Mouse (Mus musculus) erythroid progenitor cell, adult 5-6 weeks (primary cell): ENCODE measurements at regions not wholly inside any gene's neighbourhood (a gene's known extent, or its start where the extent isn't known, plus 50 kb on each side); places are given as distances from the start of the nearest gene placed in this dataset.

ENCODE experiments used
- ATAC-seq: replicated peaks from 2 replicates; pipeline ENCODE4 v1.8.0; 2016; ENCODE audit warnings: moderate number of reproducible peaks, mild to moderate bottlenecking, moderate TSS enrichment, inconsistent platforms; ENCODE audit not compliant: poor library complexity, low FRiP score, severe bottlenecking

DNA sequence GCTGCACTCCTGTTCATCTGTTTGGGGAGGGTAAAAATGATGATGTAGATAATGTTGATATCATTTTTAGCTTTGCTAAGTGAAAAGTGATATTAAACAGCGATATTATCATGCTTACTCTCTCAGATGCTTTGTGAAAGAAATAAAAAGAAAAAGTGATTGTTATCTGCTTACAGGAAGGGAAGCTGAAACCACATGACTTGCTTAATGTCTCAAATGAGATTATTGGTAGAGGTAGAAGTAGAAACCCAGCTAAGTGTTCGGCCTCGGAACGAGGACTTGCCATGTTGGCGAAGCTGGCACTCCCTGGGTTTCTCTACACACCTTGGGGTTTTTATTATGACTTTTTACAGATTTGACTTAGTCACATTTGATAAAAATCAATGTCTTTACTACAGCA is 200.1 kb upstream of the Tank start:
- no peak for ATAC-seq

DNA sequence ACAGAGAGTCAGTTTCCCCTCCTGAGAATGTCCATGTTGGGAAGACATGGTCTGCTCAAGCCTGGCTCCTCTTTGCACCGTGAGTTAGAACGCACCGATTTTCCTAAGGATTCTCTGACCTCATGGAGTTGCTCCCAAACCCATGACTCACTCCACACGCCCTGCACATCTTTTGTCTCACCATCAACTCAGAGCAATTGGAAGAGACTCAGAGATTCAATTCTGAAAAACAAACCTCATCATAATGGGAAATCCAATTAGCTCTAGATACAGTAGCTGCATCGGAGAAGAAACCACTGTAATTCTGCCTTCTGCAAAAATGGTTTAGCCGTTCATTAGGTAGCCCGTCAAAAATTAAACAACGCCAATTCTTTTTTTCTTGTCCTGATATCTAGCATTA is 200.6 kb upstream of the Tank start:
- ATAC-seq, result no peak

DNA sequence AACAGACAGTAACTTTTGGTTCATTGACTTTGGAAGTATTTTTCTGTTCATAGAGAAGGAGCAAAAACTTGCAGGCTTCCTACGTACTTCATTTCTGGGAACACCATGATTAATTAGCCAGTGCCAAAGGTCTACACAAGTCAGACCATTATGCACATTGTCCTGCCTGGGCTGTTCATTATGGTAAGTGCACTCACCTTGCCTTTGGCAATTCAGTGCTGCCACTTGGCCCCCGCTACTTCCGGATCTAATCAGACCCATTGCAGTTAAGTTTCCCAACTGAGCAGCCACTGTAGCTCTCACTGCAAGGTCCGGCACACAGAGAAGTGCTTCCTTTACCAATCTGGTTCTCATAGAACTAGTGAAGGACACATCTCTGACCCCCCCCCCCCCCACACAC is 215.8 kb upstream of the Tank start:
- no peak for ATAC-seq

DNA sequence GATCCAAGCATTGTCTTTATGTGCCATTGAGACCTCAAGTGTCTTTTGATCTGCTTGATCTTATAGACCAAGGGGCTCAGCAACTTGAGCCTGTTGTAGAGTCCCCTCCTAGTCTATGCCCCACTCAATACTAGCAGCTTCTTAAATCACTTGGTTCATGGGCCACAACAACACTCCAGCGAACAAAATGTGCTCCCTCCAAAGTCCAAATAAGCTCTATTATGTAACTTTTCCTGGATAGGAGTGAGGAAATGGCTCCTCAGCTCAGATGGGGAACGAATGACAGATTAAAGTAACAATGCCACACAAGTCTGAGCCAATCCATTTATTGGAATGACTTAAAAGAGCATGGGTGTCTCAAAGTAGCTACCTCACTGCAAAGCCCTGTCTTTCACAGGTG is 217.0 kb upstream of the Tank start:
- ATAC-seq, result no peak

DNA sequence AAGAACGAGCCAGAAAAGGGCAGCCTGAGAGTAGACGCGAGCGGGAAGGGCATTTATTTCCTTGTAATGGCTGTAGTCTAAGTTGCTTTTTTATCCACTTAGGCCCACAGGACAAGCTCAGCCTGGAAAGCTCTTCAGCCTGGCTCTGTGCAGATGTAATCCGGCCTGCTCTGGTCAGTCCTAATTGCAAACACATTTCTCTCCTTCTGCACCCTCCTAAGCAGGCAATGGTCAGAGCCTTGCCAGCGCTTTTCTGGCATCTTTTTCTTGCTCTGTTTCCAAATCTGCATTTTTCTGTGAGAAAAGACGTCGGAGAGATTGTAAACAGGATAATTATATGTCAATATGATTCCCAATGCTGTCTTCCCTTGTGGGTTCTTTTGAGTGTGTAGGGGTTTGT is 224.3 kb upstream of the Tank start:
- ATAC-seq, result no peak

DNA sequence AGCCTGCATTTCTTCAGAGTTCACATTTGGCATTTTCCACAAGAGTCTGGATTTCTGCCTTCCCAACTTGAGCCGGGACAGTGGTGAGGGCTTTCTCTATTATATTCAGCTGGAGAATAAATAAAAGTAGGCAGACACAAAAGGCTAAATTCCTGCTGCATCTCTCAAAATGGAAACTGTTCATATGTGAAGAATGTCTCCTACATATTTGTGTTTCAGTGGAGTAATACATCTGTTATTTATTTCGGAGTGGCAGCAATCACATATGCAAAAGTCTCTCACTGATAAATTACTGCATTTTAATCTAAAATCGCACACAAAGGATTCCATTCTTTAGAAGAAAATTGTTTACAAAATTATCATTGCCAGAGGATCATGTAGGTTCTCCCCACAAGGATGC is 230.9 kb upstream of the Tank start:
- ATAC-seq, result no peak

DNA sequence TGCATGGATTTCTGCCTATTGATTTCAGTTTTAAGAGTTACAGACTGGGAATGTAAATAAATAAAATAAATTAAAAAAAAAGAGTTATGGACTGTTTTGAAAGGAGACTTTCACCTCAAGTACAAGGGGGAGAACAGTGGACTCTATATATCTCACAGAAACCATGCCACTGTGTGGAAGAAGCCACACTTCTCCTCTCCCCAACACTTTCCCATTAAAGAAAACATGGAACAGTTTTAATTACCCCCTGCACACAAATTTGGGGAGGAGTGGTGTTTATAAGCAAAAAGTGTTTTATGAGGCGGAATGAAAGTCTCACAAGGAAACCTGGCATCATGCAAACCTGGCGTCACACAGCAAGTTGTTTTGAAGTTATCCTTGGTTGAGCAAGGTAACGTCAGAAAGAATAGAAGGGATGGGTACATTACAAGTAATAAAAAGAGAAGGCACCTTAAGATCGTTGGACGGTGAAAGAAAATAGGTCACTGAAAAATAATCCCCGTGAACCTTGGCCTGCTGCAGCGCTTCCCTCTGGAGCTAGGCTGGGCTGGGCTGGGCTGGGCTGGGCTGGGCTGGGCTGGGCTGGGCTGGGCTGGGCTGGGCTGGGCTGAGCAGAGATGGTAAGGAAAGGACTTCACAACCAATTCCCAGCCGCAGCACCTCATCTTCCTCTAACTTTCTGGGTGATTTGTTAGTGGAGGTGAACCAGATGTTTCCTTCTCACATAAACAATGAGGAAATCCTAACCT is 232.2 kb upstream of the Tank start:
- ATAC-seq, result no peak

DNA sequence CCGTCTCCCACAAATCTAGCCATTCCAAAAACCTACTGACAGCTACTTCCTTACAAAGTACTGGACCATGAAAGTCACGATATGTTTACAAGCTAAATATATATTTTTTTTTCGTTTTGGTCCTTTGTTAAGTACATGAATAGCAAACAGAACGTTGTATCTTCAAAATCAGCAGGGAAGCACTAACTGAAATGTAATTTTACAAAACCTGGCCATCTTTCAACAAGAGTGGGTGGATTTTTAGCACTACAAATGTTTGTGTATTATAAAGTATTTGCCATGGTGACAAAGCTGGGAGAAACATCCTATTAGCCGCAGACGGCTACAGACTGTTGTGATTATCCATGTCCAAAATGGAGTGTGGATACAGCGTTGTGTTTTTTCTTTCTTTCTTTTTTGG is 233.1 kb upstream of the Tank start:
- no peak for ATAC-seq

DNA sequence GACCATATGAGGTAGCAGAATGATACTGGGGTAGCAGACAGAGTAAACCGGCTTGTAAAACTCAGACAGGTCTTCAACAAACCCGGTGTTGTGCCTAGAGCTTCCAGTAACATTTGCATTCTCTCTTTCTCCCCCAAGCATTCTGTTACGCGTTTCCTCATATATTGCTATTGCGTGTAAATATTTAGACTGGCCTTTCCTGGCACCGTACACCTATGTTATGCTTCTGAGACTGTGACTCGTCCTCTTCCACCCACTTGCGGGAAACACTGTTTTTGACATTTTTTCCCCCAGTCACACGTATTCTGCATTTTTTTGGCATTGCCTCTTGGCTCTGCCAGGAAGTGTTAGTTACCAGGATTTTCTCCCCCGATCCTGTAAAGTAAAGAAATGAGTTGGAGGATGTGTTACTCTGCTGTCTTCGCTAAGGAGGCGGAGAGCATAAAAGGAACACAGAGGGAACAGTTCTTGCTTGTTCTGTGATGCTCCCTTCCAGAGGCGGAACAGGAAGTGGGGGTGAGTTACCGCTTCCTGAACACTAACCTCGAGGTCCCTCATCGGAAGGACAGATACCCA is 233.7 kb upstream of the Tank start:
- no peak for ATAC-seq

DNA sequence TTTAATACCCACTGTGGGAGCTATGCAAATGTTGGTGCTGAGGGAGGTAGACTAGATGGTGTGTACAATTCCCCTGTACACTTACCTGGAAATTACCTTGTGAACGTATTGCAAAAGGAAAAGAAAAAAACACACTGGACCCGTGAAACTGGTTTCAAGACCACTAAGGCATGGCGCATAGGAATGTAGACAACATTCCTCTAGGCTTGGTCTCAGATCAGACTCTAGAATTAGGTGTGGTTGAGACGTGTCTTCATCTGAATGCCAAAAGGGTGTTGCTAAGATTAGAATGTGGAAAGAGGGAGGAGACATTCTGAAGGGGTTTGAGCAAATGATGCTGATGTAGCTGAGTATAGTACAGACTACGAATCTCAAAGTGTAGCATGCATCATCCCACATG is 237.1 kb upstream of the Tank start:
- no peak for ATAC-seq

DNA sequence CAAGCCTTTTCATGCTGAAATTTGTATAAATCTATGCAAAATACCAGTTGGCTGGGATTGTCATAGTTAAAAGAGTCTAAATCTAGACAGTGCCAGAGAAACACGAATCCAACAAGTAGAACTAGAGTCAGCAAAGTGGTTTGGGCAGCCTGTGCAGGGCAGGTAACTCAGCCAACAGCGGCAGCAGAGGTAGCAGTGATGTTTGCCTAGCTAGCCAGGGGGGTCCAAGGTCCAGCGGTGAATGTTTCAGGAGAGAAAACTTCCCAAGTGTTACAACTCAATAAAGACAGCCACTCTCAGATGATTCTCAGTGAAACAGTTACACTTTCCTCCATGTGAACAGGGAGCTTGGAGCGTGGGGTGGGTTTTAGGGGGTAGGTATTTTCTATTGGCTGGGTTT is 259.2 kb upstream of the Tank start:
- no peak for ATAC-seq

DNA sequence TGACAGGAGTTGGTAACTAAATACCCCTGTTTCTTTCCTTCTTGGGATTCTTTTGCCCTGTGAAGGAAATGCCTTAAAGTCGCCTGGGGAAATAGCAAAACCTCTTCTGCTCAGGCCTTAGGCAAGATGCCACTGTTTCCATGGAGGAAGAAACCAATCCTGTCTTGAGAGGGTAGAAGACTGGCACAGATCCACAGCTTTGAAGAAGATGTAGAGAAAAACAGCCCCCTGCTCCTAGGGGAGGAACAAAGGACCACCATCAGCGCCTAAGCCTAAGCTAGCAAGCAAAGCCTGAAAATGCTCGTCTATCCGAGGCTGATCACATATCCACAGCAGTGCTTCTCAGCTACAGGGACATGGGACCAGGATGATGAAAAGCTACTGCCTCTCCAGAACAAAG is 268.0 kb upstream of the Tank start:
- ATAC-seq, result no peak

DNA sequence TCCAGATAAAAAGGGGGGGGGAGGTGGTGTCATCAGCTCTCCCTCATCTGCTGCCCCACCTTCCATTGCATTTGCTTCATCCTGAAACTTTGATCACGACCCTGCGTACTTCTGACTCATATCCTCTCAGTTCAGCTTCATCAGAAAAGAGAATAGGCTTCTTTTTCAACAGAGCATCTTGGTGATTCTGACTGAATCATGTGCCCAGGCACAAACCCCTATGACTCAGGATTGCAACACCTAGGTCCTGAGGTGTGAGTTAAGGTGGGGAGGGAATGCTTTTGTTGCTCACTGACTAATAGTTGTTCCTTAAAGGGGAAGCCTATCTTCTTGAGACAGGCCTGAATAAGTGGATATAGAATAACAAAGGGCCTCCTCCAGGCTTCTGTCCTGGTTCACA is 269.2 kb upstream of the Tank start:
- ATAC-seq, result no peak

DNA sequence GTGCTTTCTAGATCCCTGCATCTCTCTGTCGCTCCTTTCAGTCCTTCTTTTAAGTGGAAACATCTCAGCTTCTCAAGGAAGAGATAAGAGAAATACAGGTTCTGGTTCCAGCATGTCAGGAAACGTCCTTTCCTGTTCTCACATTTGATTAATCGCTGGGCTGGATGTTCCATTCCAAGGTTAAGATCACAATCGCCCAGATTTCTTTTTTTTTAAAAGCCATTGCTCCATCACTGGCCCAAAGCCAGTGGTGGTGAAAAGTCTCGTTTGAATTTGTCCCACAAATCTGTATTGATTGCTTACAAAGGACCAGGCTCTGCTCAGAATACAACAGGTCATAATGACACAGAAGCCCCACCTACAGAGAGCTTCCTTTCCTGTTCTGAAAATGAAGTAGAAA is 281.2 kb upstream of the Tank start:
- ATAC-seq, result no peak

DNA sequence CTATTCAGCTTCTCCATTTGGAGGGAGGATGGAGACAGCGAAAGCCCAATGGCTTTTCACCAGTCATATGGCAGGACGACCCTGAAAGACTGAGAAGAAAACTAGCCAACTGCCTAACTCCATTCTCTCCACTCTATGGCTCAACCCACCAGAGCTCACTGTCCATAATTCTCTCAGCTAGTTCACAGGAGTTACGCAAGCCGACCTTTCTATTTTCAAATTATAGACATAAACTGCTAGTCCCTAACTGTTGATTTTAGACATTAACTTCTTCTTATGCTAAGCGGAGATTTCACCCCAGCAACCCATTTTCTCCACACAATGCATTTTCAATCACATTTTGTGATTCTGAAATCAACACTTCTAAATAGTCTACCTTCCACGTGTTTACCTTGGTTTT is 281.8 kb upstream of the Tank start:
- no peak for ATAC-seq

DNA sequence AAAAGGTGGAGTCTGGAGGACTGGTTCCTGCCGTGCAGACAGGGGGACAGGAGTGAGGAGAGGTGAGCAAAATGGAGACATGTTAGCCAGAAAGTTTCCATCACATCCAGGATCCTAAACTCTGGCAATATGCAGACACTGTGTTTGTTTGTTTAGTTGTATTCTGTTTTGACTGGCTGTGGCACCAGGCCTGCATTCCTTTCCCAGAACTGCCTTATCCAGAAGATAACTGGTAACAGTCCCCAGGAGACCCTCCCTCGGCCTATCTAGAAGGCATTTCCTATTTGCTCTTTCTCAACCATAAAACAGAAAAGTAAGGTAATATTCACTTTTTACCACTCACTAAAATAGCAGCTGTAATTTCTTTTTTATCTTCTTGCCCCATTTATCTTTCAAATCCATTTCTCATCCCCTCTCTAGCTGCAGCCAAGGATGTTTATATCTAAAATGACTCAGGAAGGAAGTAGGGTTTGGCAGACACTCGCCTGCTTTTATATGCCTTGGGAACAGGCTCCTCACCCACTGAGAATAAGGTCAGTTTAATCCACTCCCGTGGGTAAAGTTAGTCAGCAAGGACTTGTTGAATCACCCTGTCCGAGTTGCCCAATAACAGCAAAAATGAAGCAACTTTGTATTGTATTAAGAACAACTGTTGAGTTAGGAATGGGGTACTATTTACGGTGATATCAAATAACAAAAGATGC is 283.0 kb upstream of the Tank start:
- no peak for ATAC-seq

DNA sequence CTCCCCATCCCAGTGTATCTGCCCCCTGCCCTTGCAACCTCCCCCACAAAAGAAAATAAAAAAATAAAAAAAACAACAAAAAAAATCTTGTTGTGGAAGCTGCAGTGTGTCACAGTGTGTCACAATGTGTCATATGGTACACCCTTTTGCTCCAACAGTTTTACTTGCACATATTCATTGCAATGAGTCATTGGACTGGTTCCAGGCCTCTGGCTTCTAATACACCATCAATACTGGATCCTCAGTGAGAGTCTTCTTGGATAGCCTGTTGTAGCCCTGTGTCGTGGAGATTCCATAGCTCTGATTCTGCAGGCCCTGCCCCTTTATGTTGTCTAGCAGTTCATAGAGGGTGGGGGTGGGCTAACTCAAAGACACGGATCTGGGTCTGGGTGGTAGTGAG is 290.1 kb upstream of the Tank start:
- ATAC-seq, result no peak

DNA sequence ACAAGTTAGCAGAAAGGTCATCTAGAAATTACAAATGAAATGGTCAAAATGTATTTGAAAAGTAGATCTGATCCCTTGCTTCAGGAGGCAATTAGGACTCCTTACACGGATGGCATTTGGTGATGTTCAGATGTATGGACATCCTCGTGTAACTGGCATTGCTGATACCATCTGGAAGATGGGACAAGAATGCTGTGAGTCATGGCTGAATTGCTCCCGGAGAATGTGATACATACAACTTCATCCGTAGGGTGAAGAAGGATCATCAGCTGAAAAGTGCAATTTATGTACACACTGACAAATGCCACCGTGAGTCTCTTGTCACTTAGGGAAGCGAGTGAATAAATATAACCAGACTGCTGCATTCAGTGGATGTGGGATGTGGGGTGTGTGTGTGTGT is 293.7 kb upstream of the Tank start:
- ATAC-seq, result no peak

DNA sequence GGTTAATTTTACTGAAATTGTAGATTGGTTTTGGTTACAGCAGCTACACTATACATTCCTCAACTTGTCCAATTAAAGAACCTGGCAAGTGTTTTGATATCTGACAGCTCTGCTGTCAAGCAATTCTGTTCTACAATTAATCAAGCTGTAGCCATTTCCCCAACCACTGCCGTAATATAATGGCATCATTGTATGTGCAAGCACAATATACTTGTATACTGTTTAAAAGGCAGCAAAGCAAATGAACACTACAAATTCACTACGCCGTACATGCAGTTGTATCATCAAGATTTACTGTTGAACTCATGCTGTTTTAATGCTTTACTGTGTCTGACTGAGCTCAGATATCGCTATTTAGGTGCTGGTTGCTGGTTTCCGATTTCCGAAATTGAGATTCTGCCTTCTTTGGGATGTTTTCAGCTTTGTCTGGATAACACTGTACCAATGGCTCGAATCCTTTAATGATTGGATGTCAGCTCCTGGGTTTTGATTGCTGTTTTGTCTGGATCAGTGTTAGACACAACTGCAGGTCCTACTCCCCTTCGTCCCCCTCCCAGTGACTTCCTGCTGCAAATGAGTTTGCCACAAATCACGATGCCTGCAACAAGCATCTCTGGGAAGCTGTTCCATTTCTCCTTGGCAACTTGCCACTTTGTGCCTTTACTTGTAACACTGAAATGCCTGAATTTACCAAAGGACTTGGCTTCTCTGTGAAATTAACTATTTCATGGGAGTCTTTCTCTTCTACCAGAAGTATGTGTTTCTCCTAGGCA is 294.4 kb upstream of the Tank start:
- no peak for ATAC-seq

DNA sequence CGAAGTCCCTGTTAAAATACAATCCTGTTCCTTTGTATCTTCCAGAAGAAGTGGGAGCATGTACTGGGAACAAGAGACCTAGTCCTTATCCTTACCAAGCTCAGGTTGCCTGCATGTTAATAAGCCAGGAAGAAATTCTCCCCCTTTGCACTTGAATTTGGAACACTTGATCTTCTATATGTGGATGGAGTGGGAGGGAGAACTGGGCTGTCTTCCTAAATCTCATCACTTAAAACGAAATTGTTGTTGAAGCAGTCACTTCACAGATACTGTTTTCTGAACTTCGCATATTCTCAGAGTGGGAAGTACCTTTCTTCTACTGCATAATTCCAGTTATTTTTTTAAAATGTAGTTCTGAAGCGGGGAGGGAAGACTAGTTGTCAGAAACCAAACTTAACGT is 305.7 kb upstream of the Tank start:
- ATAC-seq, result no peak

DNA sequence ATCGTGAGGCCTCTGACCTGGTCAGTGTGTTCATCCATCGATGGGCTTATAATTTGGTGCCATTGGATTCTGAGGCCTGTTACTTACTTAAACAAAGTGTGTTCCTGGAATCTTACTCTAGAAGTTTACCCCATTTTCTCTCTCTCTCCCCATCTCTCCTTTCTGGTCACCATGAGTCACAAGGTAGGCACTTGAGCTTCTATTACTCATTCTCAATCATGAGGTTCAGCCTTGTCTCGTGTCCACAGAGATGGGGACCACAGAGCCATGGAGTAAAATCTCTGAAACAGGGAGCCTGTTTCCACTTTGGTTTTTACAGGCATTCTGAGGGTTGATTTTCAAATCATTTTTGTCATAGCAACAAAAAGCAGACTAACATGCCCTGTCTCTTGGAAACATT is 304.7 kb upstream of the Rbms1 start:
- no peak for ATAC-seq
